Mouse (Mus musculus) lung, adult 10 weeks (tissue): Measurements from ENCODE around the gene Cpne6. TPM values are rescaled to one million over a fixed set of nuclear protein-coding genes. Genes with fewer than 3 reads are reported as not detected.

Experiments used
- polyA plus RNA-seq: library from polyadenylated mRNA; stranded (reverse); fragments of 350-450 nt; fragmentation: Illumina TruSeq; extraction: RNeasy Lipid Tissue Mini Kit (QIAGEN cat#74804); gene quantifications from one replicate; pipeline ENCODE4 v1.2.3, GENCODE M21; 2014; ENCODE audit warnings: low read depth, low replicate concordance; ENCODE audit not compliant: insufficient read depth

Cpne6 gene
- not detected for polyA plus RNA-seq

GRCm38 (mm10) chr14:55510125-55510731 is at the start of gene Cpne6:
Gene Cpne6 (plus strand): TSS chr14:55510445.

GRCm38 (mm10) chr14:55478651-55479599 is 31.3 kb upstream of the Cpne6 start, which contains the start of gene Dhrs4:
Gene Dhrs4 (plus strand): TSS chr14:55478758.

GRCm38 (mm10) chr14:55490361-55491201 is 19.7 kb upstream of the Cpne6 start, which contains the start of gene Carmil3:
Gene Carmil3 (plus strand): TSS chr14:55490651.

GRCm38 (mm10) chr14:55524785-55525184 is 14.5 kb downstream of the Cpne6 start, which contains the start of gene Nrl:
Gene Nrl (minus strand): TSS chr14:55524981.

GRCm38 (mm10) chr14:55540067-55540786 is 30.0 kb downstream of the Cpne6 start, which contains the start of gene Pck2:
Gene Pck2 (plus strand): TSS chr14:55540266.

GRCm38 (mm10) chr14:55559799-55560201 is 49.6 kb downstream of the Cpne6 start, which contains the start of gene Dcaf11:
Gene Dcaf11 (plus strand): TSS chr14:55560006.

GRCm38 (mm10) chr14:55560202-55561073 is 50.2 kb downstream of the Cpne6 start, which contains the start of gene A730061H03Rik:
Gene A730061H03Rik (minus strand): TSS chr14:55560406.

Other genes starting within 250 kb of the Cpne6 start
- 35.7 TPM for gene Dhrs4, start 31.7 kb upstream of the Cpne6 start, polyA plus RNA-seq
- 0.28 TPM for gene Carmil3, start 19.8 kb upstream of the Cpne6 start, polyA plus RNA-seq
- not detected for gene Nrl, start 14.5 kb downstream of the Cpne6 start, polyA plus RNA-seq
- gene Pck2, start 29.8 kb downstream of the Cpne6 start, polyA plus RNA-seq = 18.9 TPM
- gene Dcaf11, start 49.6 kb downstream of the Cpne6 start, polyA plus RNA-seq = 65.2 TPM
- gene A730061H03Rik, start 50.0 kb downstream of the Cpne6 start, polyA plus RNA-seq = not detected
- 2.2 TPM for gene Fitm1, start 65.2 kb downstream of the Cpne6 start, polyA plus RNA-seq
- gene Psme1, start 67.7 kb downstream of the Cpne6 start, polyA plus RNA-seq = 221 TPM
- 18.4 TPM for gene Emc9, start 74.9 kb downstream of the Cpne6 start, polyA plus RNA-seq
- gene Psme2, start 80.7 kb downstream of the Cpne6 start, polyA plus RNA-seq = 255 TPM
- gene Rnf31, start 81.3 kb downstream of the Cpne6 start, polyA plus RNA-seq = 18.9 TPM
- 29.5 TPM for gene Irf9, start 93.1 kb downstream of the Cpne6 start, polyA plus RNA-seq
- gene Rec8, start 107.6 kb downstream of the Cpne6 start, polyA plus RNA-seq = 6.0 TPM
- 21.4 TPM for gene Ipo4, start 125.5 kb downstream of the Cpne6 start, polyA plus RNA-seq
- 0.34 TPM for gene Gm49378, start 127.5 kb downstream of the Cpne6 start, polyA plus RNA-seq
- gene Tm9sf1, start 133.4 kb downstream of the Cpne6 start, polyA plus RNA-seq = 41.1 TPM
- 0.25 TPM for gene Tssk4, start 139.7 kb downstream of the Cpne6 start, polyA plus RNA-seq
- 36.9 TPM for gene Mdp1, start 150.1 kb downstream of the Cpne6 start, polyA plus RNA-seq
- gene Gmpr2, start 161.5 kb downstream of the Cpne6 start, polyA plus RNA-seq = 17.9 TPM
- 225 TPM for gene Nedd8, start 161.7 kb downstream of the Cpne6 start, polyA plus RNA-seq
- 11.0 TPM for gene Tinf2, start 171.4 kb downstream of the Cpne6 start, polyA plus RNA-seq
- 1.7 TPM for gene Tgm1, start 203.5 kb downstream of the Cpne6 start, polyA plus RNA-seq
- 15.4 TPM for gene Rabggta, start 211.8 kb downstream of the Cpne6 start, polyA plus RNA-seq
- gene Dhrs1, start 235.2 kb downstream of the Cpne6 start, polyA plus RNA-seq = 57.6 TPM
- gene Nop9, start 235.2 kb downstream of the Cpne6 start, polyA plus RNA-seq = 9.1 TPM
- 2.0 TPM for gene Cideb, start 248.0 kb downstream of the Cpne6 start, polyA plus RNA-seq